Mouse (Mus musculus): Measurements from ENCODE around the gene Gm28047. TPM values are rescaled to one million over a fixed set of nuclear protein-coding genes. Genes with fewer than 3 reads are reported as not detected.

Gm28047 gene
- total and polyA plus RNA-seq, 2 experiments from 2014 or later, result 0.74 TPM; not detected in 1

DNA sequence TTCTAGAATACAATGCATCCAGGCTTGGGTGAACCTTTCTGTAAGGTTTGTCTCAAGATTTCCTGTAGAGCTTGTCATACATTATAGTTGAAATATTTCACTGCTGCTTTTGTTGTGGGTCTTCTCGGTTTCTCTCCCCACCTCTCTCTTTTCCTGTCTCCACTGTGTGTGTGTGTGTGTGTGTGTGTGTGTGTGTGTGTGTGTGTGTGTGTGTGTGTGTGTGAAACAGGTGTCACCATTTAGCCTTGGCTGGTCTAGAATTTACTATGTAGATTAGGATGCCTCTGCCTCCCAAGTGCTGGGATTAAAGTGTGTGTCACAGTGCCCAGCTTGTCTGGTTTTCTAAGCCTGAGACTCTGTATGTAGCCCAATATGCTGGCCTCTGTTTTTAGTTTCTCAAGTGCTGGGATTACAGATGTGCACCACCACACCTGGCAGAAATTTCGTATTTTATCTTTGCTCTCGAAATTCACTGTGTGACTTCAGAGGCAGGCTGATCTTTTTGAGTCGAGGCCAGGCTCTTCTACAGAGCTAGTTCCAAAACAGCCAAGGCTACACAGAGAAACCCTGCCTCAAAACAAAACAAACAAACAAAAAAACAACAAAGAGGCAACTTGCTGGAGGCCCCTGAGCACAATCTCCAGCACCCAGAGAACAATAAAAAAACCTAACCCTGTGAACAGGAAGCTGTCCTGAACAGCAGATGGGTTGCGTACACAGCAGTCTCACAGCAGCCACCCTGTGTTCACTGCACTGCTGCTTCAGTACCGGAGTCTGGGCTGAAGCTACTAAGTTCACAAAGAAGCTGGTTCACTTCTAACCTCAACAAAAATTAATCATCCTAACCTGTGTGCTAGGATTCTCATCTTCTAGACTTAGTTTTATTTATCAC is 98.5 kb downstream of the Gm28047 start:
- TF ChIP-seq CTCF (IDR thresholded peaks at IDR 0.05; ENCODE audit: low read depth), result no peak
- DNase-seq (no peak), ATAC-seq (no peak)
- Histone ChIP-seq H3K4me1 (ENCODE audit: insufficient read depth) (no peaks in the 10 kb centered on the region), H3K27ac (ENCODE audit: low read depth, low read length) (no peak overlapping the region), H3K4me2 (ENCODE audit: low read depth) (no peak overlapping the region), H3K27me3 (ENCODE audit: insufficient read depth, low read length) (no peaks in the 10 kb centered on the region), H3K36me3 (ENCODE audit: insufficient read depth) (peaks cover 49% of the 10 kb centered on the region), H3K9ac (no peak overlapping the region), H3K9me3 (ENCODE audit: low read length) (no peaks in the 10 kb centered on the region), H3K4me3 (ENCODE audit: low read depth, low read length) (no peak overlapping the region)
- WGBS, result 86% methylated on average over 6 of the region's 6 CpGs

DNA sequence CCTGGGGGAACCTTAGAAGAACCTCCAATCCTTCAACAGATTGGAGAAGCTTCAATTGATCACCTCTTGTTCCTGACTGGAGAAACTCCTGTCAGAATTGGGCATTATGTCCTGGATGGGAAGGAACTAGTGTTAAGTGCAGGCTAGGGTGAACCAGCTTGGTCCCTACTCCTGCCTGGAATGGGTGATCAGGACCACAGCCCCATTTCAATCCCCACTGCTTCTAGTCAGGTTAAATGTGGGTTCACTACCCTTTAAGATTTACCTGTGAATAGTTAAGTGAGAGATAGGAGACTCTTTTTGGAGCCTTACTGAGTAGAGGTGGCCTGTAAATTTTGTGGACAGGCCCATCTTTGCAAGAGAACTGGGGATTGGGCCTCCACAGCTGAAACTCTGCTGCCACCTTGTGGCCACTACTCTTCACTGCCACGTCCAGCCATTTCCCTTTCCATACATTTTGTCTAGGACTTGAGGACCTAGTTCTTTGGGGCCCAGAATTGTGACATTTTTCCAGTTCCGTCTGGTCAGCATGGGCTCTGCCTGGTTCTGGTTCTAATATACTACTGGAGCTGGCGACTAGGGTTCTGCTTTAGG is 99.9 kb downstream of the Gm28047 start, which contains the start of gene Npff:
Gene Npff (minus strand): TSS at position 51 of the 594 bp plus-strand sequence.
- peak; percentile 68; the same call in 1 of the 2 replicates for ATAC-seq
- whole genome bisulfite sequencing, result 3% methylated on average over 3 of the region's 3 CpGs
- DNase-seq, result peak; percentile 90
- no peaks in the 10 kb centered on the region for H3K4me1 ChIP-seq (ENCODE audit: insufficient read depth)
- peaks cover 47% of the 10 kb centered on the region for H3K36me3 ChIP-seq (ENCODE audit: insufficient read depth)
- TF ChIP-seq CTCF (IDR thresholded peaks at IDR 0.05; ENCODE audit: low read depth), result peak; percentile 97
- no peak within 1 kb of the TSS for H3K9ac ChIP-seq
- H3K27me3 ChIP-seq (ENCODE audit: insufficient read depth, low read length), result no peaks in the 10 kb centered on the region
- no peak within 1 kb of the TSS for H3K4me2 ChIP-seq (ENCODE audit: low read depth)
- H3K9me3 ChIP-seq (ENCODE audit: low read length), result no peaks in the 10 kb centered on the region
- H3K4me3 ChIP-seq (ENCODE audit: low read depth, low read length), result no peak within 1 kb of the TSS
- peak within 1 kb of the TSS; percentile 35; the same call in 1 of the 2 replicates for H3K27ac ChIP-seq (ENCODE audit: low read depth, low read length)

DNA sequence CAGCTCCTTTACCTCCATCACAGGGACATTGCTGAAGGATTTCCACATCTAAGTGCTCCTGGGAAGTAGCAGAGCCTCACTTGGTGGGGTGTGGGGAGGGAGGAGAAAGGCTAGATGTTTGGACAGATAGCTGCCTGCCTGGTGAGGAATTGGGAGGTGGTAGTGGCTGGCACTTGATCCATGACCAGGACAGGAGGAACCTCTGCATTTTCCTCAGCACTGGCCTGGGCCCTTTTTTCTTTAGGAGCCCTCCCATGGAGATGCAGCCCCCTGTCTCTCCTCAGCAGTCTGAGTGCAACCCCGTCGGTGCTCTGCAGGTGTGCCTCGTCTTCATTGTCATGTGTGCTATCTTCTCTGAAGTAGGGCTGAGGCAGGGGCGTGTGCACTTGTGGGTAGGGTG is 103.4 kb downstream of the Gm28047 start:
- H3K4me1 ChIP-seq (ENCODE audit: insufficient read depth), result peaks cover 5% of the 10 kb centered on the region; the same call in 1 of the 2 replicates
- no peaks in the 10 kb centered on the region for H3K9me3 ChIP-seq (ENCODE audit: low read length)
- H3K4me3 ChIP-seq (ENCODE audit: low read depth, low read length), result no peak overlapping the region
- DNase-seq (no peak), ATAC-seq (no peak)
- H3K27ac ChIP-seq (ENCODE audit: low read depth, low read length), result no peak overlapping the region
- 90% methylated on average over 4 of the region's 4 CpGs for WGBS
- no peak for TF ChIP-seq CTCF (IDR thresholded peaks at IDR 0.05; ENCODE audit: low read depth)
- H3K27me3 ChIP-seq (ENCODE audit: insufficient read depth, low read length), result no peaks in the 10 kb centered on the region
- no peak overlapping the region for H3K4me2 ChIP-seq (ENCODE audit: low read depth)
- H3K36me3 ChIP-seq (ENCODE audit: insufficient read depth), result peaks cover 25% of the 10 kb centered on the region
- no peak overlapping the region for H3K9ac ChIP-seq

DNA sequence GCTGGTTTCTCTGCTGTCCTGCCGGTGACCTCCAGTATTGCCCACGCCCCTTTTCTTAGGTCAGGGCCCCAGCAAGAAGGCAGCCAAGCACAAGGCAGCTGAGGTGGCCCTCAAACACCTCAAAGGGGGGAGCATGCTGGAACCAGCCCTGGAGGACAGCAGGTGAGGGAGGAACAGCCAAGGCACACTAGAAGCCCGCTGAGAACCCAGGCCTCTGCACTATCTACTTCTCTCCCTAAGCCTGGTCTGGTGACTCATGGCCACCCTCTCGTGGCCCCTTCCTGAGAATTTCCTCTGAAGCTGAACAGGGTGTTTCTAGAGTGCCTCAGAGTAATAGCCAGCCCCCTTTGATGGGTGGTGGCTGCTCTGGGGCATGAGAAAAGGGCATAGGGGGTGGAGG is 104.5 kb downstream of the Gm28047 start:
- no peak for TF ChIP-seq CTCF (IDR thresholded peaks at IDR 0.05; ENCODE audit: low read depth)
- 84% methylated on average over 4 of the region's 4 CpGs for WGBS
- ATAC-seq (no peak), DNase-seq (no peak)
- no peak overlapping the region for H3K9ac ChIP-seq
- H3K4me3 ChIP-seq (ENCODE audit: low read depth, low read length), result no peak overlapping the region
- H3K36me3 ChIP-seq (ENCODE audit: insufficient read depth), result peaks cover 25% of the 10 kb centered on the region
- H3K27ac ChIP-seq (ENCODE audit: low read depth, low read length), result no peak overlapping the region
- peaks cover 10% of the 10 kb centered on the region; the same call in 1 of the 2 replicates for H3K4me1 ChIP-seq (ENCODE audit: insufficient read depth)
- H3K4me2 ChIP-seq (ENCODE audit: low read depth), result no peak overlapping the region
- no peaks in the 10 kb centered on the region for H3K9me3 ChIP-seq (ENCODE audit: low read length)
- H3K27me3 ChIP-seq (ENCODE audit: insufficient read depth, low read length), result no peaks in the 10 kb centered on the region

DNA sequence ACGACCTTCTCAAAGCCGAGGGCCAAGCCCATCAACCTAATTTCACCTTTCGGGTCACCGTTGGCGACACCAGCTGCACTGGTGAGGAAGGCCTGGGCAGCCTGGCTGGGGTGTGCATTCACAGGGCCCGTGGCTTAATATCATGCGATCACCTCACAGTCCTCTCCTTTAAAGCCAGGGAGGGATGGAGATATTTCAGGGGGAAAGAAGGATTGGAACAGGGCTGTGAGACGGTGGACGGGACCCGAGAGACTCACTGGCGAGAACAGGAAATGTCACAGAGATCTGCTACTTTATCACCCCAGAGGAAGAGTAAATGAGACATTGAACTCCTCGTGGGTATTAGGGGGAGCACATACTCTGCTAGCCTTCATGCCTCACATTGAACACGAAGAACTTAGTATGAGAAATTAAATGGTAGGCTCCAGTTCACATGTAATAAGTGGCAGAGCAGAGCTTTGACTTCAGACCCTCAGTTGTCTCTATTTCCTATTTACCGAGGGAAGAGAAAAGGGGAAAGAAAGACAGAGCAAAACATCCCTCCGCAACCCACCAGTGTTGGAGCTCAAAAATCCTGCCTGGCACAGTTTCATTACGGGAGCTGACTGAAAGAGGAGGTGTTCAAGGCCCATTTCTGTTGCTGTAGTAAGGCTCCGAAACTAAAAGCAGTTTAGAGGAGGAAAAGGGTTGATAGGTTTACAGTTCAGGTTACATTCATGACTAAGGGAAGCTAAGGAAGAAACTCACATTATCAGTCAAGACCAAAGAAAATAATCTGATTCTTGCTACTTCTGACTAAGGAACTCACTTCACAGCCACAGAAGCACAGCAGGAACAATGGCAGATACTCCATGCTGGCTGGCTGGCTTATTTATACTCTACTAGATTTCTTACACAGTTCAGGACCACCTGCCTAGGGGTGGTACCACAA is 105.4 kb downstream of the Gm28047 start:
- no peaks in the 10 kb centered on the region for H3K27me3 ChIP-seq (ENCODE audit: insufficient read depth, low read length)
- peaks cover 13% of the 10 kb centered on the region; the same call in 1 of the 2 replicates for H3K4me1 ChIP-seq (ENCODE audit: insufficient read depth)
- H3K9me3 ChIP-seq (ENCODE audit: low read length), result no peaks in the 10 kb centered on the region
- H3K4me3 ChIP-seq (ENCODE audit: low read depth, low read length), result peak overlapping the region; percentile 75
- peak overlapping the region; percentile 73 for H3K4me2 ChIP-seq (ENCODE audit: low read depth)
- ATAC-seq (no peak), DNase-seq (no peak)
- peak overlapping the region; percentile 75 for H3K9ac ChIP-seq
- WGBS, result 68% methylated on average over 16 of the region's 17 CpGs
- TF ChIP-seq CTCF (IDR thresholded peaks at IDR 0.05; ENCODE audit: low read depth), result no peak
- peak overlapping the region; percentile 97 for H3K27ac ChIP-seq (ENCODE audit: low read depth, low read length)
- peaks cover 24% of the 10 kb centered on the region for H3K36me3 ChIP-seq (ENCODE audit: insufficient read depth)

DNA sequence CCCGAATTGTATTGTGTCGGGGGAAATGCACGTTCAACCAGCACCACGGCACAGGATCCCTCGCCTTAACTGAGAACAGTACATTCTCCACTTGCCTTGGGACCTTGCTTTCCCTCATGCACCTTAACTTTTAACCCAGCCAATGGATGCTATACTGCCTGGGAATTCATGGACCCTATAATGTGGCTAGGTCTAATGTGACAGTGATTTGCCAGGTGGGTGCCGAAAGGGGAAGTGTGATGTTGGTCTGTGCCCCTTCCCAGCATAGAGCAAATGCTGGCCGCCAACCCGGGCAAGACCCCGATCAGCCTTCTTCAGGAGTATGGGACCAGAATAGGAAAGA is 106.0 kb downstream of the Gm28047 start:
- WGBS, result 10% methylated on average over 9 of the region's 9 CpGs

More for the DNA sequence above, 106.0 kb downstream of the Gm28047 start:
- no peak for TF ChIP-seq CTCF (IDR thresholded peaks at IDR 0.05; ENCODE audit: low read depth)
- H3K27me3 ChIP-seq (ENCODE audit: insufficient read depth, low read length), result no peaks in the 10 kb centered on the region
- H3K36me3 ChIP-seq (ENCODE audit: insufficient read depth), result peaks cover 18% of the 10 kb centered on the region
- peak overlapping the region; percentile 97 for H3K27ac ChIP-seq (ENCODE audit: low read depth, low read length)
- H3K9me3 ChIP-seq (ENCODE audit: low read length), result no peaks in the 10 kb centered on the region
- peak overlapping the region; percentile 75 for H3K9ac ChIP-seq
- H3K4me3 ChIP-seq (ENCODE audit: low read depth, low read length), result peak overlapping the region; percentile 75
- H3K4me2 ChIP-seq (ENCODE audit: low read depth), result peak overlapping the region; percentile 73
- no peak for ATAC-seq
- peaks cover 13% of the 10 kb centered on the region; the same call in 1 of the 2 replicates for H3K4me1 ChIP-seq (ENCODE audit: insufficient read depth)
- DNase-seq, result no peak

Data from forebrain, postnatal 0 days (tissue).